Mouse (Mus musculus) E14TG2a.4 (cell line): ENCODE results near the gene Stard13.

Experiments used
- CTCF ChIP-seq: conservative IDR thresholded peaks from 2 replicates; pipeline ENCODE4 v1.5.1; 2014; ENCODE audit warnings: low read length
- NANOG ChIP-seq: IDR thresholded peaks from 2 replicates; pipeline ENCODE4 v1.6.1; 2014; ENCODE audit warnings: borderline replicate concordance, low read length, mixed read lengths
- POU5F1 ChIP-seq: IDR thresholded peaks from 2 replicates; pipeline ENCODE4 v1.6.1; 2014; ENCODE audit warnings: low read length, borderline replicate concordance

- TF ChIP-seq POU5F1 (no peak), CTCF (no peak), NANOG (no peak)
These were observed 229.3 kb downstream of the Stard13 start for GRCm38 (mm10) chr5:151004216-151004755.
